Mouse (Mus musculus) cerebellum, adult 2 months (tissue): Measurements from ENCODE around the gene Dpp6.

Experiments used
- CTCF ChIP-seq: fragments of 200-500 bp; IDR thresholded peaks from 2 replicates; pipeline ENCODE4 v1.5.1; 2011; ENCODE audit warnings: low read depth, mild to moderate bottlenecking, control low read depth, low read length, moderate library complexity, borderline replicate concordance; ENCODE audit not compliant: insufficient read depth
- POLR2A ChIP-seq: fragments of 200-500 bp; IDR thresholded peaks from 2 replicates; pipeline ENCODE4 v1.6.1; 2011; ENCODE audit warnings: low read length, control low read depth, borderline replicate concordance; ENCODE audit not compliant: insufficient read depth

DNA sequence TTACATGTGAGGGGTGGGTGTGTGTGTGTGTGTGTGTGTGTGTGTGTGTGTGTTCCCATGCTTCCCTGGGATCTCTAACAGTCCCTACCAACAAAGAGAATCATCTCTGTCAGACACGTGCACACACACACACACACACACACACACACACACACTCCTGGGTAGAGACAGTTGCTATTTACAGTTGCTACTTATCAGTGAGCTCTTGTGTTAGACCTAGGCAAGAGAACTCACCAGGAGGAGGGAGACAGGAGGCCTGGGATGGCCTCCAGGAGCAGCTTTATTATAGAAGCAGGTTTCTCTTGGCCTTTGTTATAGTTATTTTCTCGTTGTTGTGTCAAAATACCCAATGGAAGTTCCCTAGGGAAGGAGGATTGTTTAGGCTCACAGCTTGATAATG lies 519.7 kb downstream of the Dpp6 start:
- TF ChIP-seq POLR2A (no peak), CTCF (no peak)
